Mouse (Mus musculus): Measurements from ENCODE around the gene Gys1. TPM values are rescaled to one million over a fixed set of nuclear protein-coding genes. Genes with fewer than 3 reads are reported as not detected.
A peak's percentile ranks its signal among the peaks of the same experiment; 100 is the strongest.
"Not testable (repeated sequence)": the region's sequence is repeated elsewhere in the genome, so short reads cannot be mapped to it uniquely, and the experiment has no call there.

The Gys1 gene
- total RNA-seq, 4 experiments from 2014 or later = 106 to 122 (median 112) TPM

DNA sequence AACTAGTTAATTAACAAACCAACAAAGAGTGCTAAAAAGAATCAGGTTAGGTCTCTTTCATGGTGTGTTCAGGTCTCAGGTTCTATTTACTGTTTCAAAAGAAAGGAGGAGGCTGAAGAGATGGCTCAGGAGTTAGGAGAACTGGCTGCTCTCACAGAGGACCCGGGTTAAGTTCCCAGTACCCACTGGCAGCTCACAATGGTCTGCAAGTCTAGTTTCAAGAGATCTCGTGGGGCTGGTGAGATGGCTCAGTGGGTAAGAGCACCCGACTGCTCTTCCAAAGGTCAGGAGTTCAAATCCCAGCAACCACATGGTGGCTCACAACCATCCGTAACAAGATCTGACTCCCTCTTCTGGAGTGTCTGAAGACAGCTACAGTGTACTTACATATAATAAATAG is 45.7 kb downstream of the Gys1 start:
- DNase-seq (ENCODE audit: low spot score) = not testable (repeated sequence)

DNA sequence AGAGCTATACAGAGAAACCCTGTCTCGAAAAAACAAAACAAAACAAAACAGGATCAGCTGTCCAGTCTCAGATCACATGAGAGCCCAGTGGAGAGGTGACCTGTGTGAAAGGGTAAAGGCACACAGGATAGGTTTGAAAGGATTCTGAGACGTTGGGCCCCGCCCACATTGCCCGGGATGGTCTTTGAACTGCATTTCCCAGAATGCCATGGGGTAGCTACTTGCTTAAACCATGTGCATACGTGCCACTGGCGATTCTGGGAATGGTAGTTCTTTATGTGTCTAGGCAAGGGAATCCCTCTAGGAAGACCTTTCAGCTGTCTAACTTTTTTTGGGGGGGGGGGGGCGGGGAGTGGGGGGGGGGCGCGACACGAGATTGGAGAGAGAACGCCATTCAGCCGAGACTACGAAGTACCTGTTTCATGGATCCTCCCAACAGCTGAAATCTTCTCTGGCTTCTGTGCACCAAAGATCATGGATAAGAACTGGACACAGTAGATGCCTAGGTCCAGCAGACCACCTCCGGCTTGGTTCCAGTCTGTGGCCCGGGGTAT is 46.8 kb downstream of the Gys1 start, which contains the start of gene Tulp2:
TSS of gene Tulp2 (plus strand) at position 504 of the 554 bp plus-strand sequence.
- DNase-seq (ENCODE audit: low spot score) = peak; percentile 61

DNA sequence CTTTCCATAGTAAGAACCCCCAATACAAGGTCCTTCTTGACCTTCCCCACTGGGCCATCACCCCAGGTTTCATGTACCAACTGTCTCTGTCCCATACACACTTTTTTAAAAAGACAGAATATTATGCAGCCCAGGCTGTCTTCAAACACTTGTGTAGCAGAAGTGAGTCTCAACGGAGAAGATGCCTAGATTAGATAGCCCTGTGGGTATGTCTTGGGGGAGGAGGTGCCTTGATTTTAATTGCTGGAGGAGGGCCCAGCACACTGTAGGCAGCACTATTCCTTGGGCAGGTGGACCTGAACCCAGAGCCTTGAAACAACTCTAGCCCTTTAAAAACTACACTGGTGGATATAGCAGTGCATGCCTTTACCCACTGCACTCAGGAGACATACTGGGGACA is 47.5 kb downstream of the Gys1 start:
- DNase-seq (ENCODE audit: low spot score) = no peak

DNA sequence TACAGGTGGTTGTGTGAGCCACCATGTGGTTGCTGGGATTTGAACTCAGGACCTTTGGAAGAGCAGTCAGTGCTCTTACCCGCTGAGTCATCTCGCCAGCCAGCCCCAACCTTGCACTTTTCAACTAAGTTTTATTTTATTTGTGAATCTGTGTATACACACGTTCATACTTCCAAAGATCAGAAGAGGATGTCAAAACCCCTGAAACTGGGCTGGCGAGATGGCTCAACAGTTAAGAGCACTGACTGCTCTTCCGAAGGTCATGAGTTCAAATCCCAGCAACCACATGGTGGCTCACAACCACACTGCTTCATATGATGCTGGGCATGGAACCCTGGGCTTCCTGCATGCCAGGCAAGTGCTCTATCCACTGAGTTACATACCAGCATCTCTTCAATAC is 50.3 kb downstream of the Gys1 start:
- not testable (repeated sequence) for DNase-seq (ENCODE audit: low spot score)

DNA sequence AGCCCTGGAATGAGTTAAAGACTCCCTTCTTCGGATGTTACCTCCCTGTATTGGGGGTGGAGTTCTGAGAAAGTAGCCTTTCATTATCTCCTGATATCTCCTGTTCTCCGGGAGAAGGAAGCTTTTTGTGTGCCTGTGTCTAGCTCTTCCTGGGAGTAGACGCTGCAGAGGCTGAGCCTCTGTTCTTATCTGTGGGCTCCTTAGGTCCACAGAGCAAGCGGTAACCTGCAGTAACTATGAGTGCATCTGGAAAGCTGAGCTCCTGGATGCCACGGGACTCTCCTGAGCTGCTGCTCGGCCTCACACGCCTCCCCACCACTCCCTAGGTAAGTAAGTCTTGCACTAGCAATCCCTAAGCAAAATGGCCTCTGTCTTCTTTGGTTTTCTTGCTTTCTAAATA is 51.5 kb downstream of the Gys1 start:
- DNase-seq (ENCODE audit: low spot score) = no peak

DNA sequence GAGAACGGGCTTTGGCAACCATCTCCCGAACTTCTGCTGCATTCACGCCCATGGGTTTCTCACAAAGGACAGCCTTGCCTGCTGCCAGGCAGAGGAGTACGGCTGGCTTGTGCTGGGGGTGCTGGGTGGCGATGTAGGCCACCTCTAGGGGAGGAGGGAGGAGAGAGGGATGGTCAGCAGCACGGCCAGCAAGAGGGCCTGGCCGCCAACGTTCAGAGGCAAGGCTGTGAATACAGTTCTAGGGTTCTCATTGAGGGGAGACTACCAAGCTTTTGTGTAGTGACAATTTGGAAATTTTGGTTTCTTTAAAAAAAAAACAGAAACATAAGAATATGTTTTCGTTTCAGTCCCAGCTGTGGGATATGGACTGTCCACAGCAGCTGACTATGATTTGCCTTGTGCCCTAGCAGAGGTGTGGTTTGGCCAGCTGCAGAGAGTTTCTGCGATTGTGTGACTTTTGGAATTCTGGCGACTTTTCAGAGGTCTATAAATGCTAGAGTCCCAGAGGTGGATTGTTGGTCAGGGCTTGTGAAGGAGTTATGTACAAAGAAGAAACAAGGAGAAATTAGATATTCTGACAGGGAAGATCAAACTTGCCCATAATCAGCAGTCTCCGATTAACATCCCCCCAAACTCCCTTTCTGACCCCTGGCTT is 52.2 kb downstream of the Gys1 start, which contains the start of gene Gm45808:
TSS of gene Gm45808 (minus strand) at position 51 of the 655 bp plus-strand sequence.
- DNase-seq (ENCODE audit: low spot score) = no peak

DNA sequence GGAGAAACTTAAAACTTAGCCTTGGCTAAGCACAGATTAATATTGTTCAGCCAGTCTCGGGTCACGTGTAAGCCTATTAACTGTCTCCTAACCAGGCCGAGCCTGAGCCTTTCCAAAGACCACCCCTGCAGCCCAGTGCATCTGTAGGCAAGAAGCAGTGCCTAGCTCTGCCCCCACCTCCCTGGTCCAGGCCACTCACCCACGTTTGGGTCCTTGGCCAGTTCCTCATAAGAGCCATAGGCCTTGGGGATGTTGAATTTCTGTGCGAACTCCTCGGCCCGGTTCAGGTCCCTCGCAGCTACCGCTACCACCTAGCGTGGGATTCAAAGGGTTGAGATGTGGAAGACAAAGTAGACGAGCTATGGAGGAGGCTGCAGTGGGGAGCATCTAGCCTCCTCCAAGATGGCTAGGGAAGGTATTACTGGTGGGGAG is 53.2 kb downstream of the Gys1 start:
- DNase-seq (ENCODE audit: low spot score) = no peak

DNA sequence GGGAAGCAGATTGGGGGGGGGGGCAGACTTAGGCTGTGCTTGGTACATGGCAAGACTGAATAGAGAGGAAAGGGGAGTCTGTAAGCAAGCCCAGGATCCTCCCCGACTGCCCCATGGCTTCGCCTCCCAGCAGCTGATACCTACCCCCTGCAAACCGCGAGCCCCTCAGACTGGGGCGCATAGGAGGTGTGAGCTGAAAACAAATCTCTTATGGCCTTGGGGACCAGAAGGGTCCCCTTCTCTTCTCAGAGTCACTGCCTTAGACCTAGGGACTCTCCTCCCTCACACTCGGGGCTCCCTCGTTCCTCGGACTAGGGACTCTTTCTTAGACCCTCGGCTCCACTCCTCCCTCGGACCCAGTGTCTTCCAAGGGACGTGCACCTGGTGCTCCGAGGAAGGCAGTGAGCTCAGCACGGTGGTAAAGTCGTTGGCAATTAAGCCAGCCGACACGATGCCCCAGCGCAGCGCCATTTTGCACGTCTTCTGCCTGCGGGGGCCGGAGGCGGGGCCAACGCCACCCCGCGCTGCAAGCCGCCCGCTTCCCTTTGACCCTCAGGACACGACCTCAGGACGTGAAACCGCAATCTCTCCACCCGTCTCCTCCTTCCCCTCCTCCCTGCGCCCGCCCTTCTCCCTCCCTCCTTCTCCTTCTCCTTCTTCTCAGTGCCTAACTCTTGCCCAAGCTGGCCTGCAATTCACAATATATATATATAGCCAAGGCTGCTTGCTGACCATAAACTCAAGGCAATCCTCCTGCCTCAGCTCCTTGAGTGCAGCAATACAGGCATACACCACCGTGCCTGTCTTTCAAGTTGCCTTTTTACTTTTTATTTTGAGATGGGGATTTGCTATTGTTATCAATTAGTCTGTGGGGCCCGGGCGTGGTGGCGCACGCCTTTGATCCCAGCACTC is 53.9 kb downstream of the Gys1 start, which contains the start of gene Dhdh:
TSS of gene Dhdh (minus strand) at position 513 of the 912 bp plus-strand sequence.
- peak; percentile 63 for DNase-seq (ENCODE audit: low spot score)

DNA sequence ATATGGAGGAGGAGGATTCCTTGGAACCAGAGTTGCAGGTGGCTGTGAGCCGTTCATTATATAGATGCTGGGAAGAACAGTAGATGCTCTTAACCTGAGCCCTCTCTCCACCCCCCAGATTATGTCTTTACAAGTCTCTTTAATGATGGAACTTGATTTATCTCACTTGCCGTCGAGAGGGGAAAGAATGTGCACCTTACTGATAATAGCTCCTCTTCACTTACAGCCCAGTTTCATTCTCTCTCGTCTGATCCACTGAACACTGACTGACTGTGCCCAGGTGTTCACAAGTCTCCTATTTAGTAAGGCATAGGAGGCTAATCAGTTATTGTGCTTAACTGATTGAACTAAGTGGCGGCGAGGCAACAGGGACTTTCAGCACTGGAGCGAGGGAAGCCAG is 54.9 kb downstream of the Gys1 start:
- no peak for DNase-seq (ENCODE audit: low spot score)

DNA sequence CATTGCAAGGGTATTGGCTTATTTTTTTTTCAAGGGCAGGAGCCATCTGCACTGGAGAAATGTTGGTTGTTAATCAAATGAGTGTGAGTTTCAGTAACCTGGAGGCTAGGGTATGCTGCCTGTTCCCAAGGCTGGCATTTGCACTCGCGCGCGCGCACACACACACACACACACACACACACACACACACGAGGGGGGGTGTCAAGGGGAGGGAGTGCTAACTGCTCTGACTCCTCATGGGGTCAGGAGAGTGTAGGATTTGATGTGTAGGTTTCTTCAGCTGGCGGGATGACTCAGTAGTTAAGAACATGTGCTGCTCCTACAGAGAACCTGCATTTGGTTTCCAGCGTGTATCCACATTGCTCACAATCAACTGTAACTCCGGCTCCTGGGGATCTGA is 56.2 kb downstream of the Gys1 start:
- DNase-seq (ENCODE audit: low spot score) = no peak

DNA sequence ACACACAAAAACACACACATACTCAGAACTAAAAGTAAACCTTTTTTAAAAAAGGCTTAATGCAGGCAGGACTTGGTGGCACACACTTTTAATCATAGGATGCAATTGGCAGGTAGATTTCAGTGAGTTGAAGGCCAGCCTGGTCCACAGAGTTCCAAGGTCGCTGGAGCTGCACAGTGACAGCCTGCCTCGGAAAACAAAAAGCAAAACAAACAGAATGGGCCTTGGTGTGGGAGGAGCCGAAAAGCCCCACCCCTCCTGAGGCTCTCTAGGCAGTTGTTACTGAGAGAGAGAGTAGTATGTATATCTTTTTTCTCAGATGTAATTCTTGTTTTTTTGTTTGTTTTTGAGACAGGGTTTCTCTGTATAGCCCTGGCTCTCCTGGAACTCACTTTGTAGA is 56.6 kb downstream of the Gys1 start:
- no peak for DNase-seq (ENCODE audit: low spot score)

DNA sequence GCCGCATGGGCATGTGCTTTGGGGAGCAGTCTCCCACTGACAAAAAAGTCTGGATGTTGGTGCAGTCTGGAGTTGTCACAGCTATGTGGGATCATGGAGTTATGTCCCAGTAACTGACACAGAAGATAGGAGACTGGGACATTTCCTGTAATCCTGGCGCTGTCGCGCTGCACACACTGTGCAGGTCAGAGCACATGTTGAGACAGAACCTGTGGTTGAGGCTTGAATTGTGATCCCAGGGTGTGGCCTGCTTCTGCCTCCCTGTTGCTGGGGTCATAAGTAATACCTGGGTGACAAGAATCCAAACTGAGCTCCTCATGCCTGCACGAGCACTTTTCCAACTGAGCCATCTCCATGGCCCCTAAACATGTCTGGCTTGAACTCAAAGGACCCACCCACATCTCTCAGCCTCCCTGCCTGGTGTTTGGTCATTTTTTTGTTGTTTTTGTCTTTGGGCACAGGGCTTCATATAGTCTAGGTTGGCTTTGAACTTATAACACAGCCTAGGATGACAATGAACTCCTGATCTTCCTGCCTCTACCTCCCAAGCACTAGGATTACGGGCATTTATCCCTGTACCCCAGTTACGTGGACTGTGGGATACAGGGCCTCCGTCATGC is 57.7 kb downstream of the Gys1 start:
- no peak for DNase-seq (ENCODE audit: low spot score)

DNA sequence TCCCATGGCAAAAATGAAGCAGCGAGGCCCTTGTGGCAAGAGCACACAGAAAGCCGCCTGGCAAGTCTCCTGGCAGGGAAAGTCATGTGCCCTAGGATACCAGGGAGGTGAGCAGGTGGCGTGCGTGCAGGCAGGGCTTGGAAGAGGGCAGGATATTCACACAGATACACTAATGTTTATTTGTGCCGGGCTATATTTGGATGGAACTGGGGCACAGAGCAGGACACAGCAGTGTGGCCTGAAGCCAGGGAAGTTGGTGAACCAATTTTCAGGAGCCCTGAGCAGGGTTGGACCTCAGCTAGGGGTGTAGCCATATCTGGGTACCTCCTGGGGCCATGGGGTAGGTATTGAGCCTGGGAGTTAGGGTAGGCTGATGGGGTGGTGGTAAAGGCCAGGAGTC is 58.3 kb downstream of the Gys1 start:
- peak; percentile 50 for DNase-seq (ENCODE audit: low spot score)

DNA sequence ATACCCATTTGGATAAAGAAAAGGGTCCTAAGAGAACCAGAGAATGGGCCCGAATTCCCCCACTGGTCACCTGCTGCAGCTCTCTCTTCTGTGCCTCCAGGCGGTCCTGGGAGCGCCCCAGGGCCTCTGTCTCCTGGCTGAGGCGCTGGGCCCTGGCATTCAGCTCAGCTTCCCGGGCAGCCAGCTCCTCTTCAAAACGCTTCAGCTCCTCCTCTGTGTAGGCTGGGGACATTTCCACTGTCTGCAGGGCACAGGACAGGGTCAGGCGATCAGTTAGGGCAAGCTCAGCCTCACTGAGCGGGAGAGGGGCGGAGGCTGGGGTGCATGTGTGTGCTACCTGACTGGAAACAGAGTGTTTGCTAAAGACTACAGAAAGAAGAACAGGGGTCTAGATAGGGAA is 59.9 kb downstream of the Gys1 start:
- DNase-seq (ENCODE audit: low spot score) = no peak

DNA sequence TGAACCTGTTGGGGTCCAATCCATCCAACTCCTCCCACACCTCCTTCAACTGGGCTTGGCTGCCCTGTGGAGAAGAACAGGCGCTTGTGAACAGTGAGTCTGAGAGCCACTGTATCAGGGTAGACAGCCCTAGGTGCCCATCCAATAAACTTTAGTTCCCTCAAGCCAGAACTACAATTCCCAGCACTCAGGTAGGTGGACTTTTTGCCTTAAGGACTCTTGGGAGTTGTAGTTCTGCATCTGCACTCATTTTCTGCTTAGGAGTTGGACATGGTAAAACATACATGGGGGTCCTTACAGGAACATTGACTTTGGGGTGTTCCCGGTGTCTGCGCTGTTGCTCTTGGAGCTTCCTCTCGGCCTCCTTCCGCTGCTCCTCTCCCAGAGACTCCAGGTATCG is 63.8 kb downstream of the Gys1 start:
- DNase-seq (ENCODE audit: low spot score) = no peak

Small RNA genes lying within 50 kb of the gene (microRNA-seq; reads per million reads assigned to microRNA genes)
- not detected for gene Gm22133

Other genes starting within 250 kb of the Gys1 start
- not detected for gene Ccdc155, start 230.0 kb upstream of the Gys1 start, total RNA-seq (2022)
- gene Dkkl1, start 222.7 kb upstream of the Gys1 start, total RNA-seq (2022) = not detected
- 10 to 100 TPM in 1 of 4 experiments, 1 to 10 TPM in 3; 6.2 to 10.4 (median 8.0) TPM for gene Tead2, start 219.1 kb upstream of the Gys1 start, total RNA-seq (2022)
- gene Cd37, start 195.7 kb upstream of the Gys1 start, total RNA-seq (2022) = 1 to 10 TPM; 2.1 to 5.8 (median 3.0) TPM
- not detected for gene Slc6a16, start 193.8 kb upstream of the Gys1 start, total RNA-seq (2022)
- gene Slc6a21, start 157.3 kb upstream of the Gys1 start, total RNA-seq (2022) = not detected
- gene Trpm4, start 101.1 kb upstream of the Gys1 start, total RNA-seq (2022) = 10 to 100 TPM; 23.8 to 36.3 (median 25.4) TPM
- 1,000 to 10,000 TPM; 1,032 to 1,216 (median 1,081) TPM for gene Hrc, start 99.6 kb upstream of the Gys1 start, total RNA-seq (2022)
- under 1 TPM; 0.11 to 0.33 (median 0.20) TPM for gene Ppfia3, start 67.8 kb upstream of the Gys1 start, total RNA-seq (2022)
- 1 to 10 TPM; 1.0 to 1.5 (median 1.3) TPM for gene Lin7b, start 64.3 kb upstream of the Gys1 start, total RNA-seq (2022)
- 100 to 1,000 TPM in 1 of 4 experiments, 10 to 100 TPM in 3; 68.3 to 107 (median 86.7) TPM for gene Snrnp70, start 39.1 kb upstream of the Gys1 start, total RNA-seq (2022)
- 1 to 10 TPM; 5.5 to 8.0 (median 6.9) TPM for gene Kcna7, start 29.2 kb upstream of the Gys1 start, total RNA-seq (2022)
- gene Ntf5, start 21.1 kb upstream of the Gys1 start, total RNA-seq (2022) = under 1 TPM; 0.30 to 0.50 (median 0.36) TPM
- gene Lhb, start 14.0 kb upstream of the Gys1 start, total RNA-seq (2022) = not detected
- 10 to 100 TPM; 23.1 to 31.5 (median 26.8) TPM for gene Ruvbl2, start 3.3 kb downstream of the Gys1 start, total RNA-seq (2022)
- gene Ftl1, start 25.0 kb downstream of the Gys1 start, total RNA-seq (2022) = 100 to 1,000 TPM; 164 to 329 (median 254) TPM
- 10 to 100 TPM; 24.3 to 26.9 (median 26.2) TPM for gene Bax, start 32.1 kb downstream of the Gys1 start, total RNA-seq (2022)
- not detected for gene Tulp2, start 47.0 kb downstream of the Gys1 start, total RNA-seq (2022)
- 1 to 10 TPM; 3.8 to 8.5 (median 7.6) TPM for gene Gm45808, start 52.0 kb downstream of the Gys1 start, total RNA-seq (2022)
- gene Dhdh, start 54.0 kb downstream of the Gys1 start, total RNA-seq (2022) = 10 to 100 TPM; 10.2 to 12.8 (median 11.5) TPM
- gene Nucb1, start 75.6 kb downstream of the Gys1 start, total RNA-seq (2022) = 100 to 1,000 TPM; 130 to 149 (median 139) TPM
- 10 to 100 TPM; 21.9 to 31.6 (median 28.0) TPM for gene Ppp1r15a, start 91.4 kb downstream of the Gys1 start, total RNA-seq (2022)
- gene Plekha4, start 91.5 kb downstream of the Gys1 start, total RNA-seq (2022) = 1 to 10 TPM; 2.6 to 4.2 (median 3.0) TPM
- 1 to 10 TPM in 3 of 4 experiments, under 1 TPM in 1; 0.40 to 2.0 (median 1.1) TPM for gene Hsd17b14, start 120.0 kb downstream of the Gys1 start, total RNA-seq (2022)
- 100 to 1,000 TPM; 295 to 316 (median 308) TPM for gene Bcat2, start 135.3 kb downstream of the Gys1 start, total RNA-seq (2022)
- gene Fgf21, start 180.6 kb downstream of the Gys1 start, total RNA-seq (2022) = not detected
- gene Fut1, start 182.4 kb downstream of the Gys1 start, total RNA-seq (2022) = not detected
- gene Izumo1, start 187.0 kb downstream of the Gys1 start, total RNA-seq (2022) = under 1 TPM; 0.20 to 0.53 (median 0.35) TPM
- gene Rasip1, start 192.6 kb downstream of the Gys1 start, total RNA-seq (2022) = 10 to 100 TPM; 17.8 to 27.2 (median 26.2) TPM
- 1 to 10 TPM; 2.0 to 5.9 (median 5.1) TPM for gene Mamstr, start 205.1 kb downstream of the Gys1 start, total RNA-seq (2022)
- gene Fut2, start 231.6 kb downstream of the Gys1 start, total RNA-seq (2022) = 1 to 10 TPM in 1 of 4 experiments, under 1 TPM in 3; 0.19 to 1.5 (median 0.58) TPM
- gene Ntn5, start 249.2 kb downstream of the Gys1 start, total RNA-seq (2022) = under 1 TPM in 2 of 4 experiments, not detected in 2; 0.22 to 0.25 TPM

Measured in heart, adult 8-10 months (tissue).